Mouse (Mus musculus) kidney, adult 11 months (tissue): Measurements from ENCODE around the gene Pced1b.

Experiments
- DNase-seq: peaks from one replicate; pipeline ENCODE4 v3.0.0; 2022

The Pced1b gene

GRCm38 (mm10) chr15:97288690-97289089 is 41.8 kb downstream of the Pced1b start:
- DNase-seq = no peak

GRCm38 (mm10) chr15:97289176-97289575 is 42.3 kb downstream of the Pced1b start:
- no peak for DNase-seq

DNA sequence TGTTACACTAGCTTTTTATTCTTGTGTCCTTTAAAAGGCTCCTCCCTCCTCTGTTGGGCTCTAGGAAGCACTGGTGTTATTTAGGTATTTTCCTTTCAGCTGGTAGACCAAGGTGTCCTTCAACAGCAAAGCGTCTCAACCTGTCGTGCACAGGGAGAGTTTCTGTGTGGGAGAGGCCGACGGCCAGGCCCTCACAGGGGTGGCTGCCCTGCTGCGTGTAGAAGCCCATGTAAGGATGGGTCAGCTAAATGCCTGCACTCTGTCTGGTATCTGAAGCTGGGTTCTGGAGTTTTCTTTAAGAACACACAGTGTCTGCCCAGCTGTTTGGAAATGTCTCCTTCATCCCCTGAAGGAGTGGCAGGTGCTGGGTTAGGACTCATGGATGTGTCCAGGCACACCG is 43.4 kb downstream of the Pced1b start:
- no peak for DNase-seq

GRCm38 (mm10) chr15:97291291-97292050 is 44.6 kb downstream of the Pced1b start:
- peak; percentile 27 for DNase-seq

DNA sequence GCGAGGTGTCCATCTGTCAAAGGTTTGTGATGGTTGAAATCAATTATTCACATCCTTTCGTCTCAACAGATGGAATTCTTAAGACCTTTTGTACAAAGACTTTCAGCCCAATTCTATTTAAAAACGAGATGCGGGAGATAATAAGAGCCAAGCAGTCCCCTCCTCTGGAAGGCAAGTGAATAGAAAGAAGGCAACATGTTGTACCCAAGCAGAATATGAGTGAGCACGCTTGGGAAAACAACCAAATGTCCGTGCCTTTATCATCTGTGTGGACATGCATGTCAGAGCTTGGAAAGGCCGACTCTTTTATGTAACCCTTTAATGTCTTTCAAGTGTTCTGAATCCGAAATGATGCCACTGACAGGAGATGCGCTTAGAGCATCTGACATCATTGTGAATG is 61.0 kb downstream of the Pced1b start:
- DNase-seq = no peak

GRCm38 (mm10) chr15:97309533-97309932 is 62.6 kb downstream of the Pced1b start:
- no peak for DNase-seq

DNA sequence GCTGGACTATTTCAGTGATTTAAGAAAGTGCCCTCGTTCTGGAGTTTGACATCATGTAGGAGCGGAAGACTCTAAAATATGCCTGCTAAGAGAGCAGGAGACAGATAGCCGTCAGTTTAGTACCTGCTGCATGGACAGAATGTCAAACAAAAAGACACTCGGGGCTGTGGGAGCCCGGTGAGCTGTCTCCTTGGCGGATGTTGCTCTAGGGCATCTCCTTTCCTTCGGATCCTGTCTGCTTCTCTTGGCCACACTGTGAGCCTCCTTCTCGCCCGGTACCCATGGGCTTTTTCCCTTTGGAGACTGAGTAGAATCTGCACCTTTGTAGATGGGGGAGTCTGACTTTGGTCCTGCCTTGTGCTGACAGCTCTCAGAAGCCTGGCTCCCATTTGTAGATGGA is 63.3 kb downstream of the Pced1b start:
- DNase-seq = no peak

- no peak for DNase-seq
Measured at GRCm38 (mm10) chr15:97311211-97311610, 64.3 kb downstream of the Pced1b start.

DNA sequence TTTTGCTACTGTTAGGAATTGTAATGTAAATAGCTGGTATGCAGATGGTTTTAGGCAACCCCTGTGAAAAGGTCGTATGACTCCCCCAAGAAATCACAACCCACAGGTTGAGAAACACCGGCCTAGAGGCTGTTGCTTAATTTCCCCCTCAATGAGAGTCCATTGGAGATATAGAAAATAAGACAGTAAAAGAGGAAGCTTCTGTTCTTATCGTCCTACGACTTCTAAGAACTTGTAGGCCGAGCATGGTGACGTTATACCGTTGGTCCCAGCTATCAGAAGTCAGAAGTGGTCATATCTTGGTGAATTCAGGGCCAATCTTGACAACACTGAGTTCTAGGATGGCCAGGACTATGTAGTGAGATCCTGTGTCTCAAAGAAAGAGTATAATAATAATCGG is 65.0 kb downstream of the Pced1b start:
- DNase-seq = no peak

DNA sequence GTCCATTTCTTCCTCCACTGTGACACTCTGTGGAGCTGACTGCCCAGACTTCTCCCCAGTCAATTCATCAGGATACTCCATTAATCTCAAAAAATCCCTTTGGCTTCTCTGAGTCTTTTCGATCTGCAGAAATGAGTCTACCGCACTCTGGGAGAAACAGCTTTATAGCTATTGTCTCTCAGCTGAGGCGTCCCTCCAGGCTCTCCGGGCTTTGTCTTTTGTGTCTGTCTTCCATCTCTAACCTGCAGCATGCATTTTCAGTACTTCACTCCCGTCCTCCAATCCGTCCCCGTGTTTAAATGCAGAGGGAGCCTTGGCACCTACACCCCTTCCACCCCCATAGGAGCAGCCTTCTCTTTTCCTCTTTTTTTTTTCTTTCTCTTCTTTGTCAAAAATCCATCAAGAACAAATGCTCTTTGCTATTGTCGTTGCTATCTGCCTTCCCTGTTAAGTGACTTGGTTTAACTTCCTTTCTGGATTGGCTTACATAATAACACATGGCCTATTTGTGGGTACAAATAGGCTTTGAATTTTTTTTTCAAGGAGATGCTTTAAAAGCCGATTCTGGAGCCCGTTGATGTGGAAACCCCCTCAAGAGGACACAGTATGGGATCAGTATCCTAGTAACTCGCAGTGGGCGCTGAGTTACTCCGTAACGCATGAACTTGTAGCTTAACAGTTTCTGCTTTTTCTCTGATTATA is 68.0 kb downstream of the Pced1b start:
- no peak for DNase-seq

GRCm38 (mm10) chr15:97315422-97315757 is 68.5 kb downstream of the Pced1b start:
- no peak for DNase-seq

DNA sequence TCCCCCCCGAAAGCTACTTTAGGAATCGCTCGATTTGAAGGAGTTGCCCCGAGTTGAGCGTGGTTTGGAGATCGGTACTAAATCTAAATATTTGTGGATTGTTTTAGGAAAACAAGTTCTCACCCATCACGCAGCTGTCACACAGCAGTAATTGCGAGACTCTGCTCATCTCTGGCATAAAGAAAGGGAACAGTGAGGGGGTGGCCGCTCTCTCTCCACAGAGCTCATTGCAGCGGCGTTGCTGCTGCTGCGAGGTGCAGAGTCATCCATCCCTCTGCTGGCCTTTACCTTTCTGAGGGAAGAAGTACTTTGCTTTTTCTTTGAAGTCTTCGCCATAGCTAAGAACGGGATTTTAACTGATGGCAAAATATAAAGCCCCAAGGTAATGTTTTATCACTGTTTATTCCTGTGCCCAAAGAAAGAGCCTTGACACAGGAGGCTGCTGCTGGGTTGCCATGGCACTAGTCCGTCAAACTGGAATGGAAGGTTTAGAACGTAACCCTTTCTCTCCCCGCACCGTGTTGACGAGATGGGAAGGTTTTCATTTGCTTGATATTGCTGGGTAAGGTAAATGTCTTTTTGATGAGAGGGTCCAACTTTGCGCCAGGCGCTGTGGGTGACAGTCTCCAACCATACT is 71.6 kb downstream of the Pced1b start:
- DNase-seq = no peak

- no peak for DNase-seq
Measured at GRCm38 (mm10) chr15:97322821-97323220, 75.9 kb downstream of the Pced1b start.

- DNase-seq = no peak
Measured at GRCm38 (mm10) chr15:97323466-97323865, 76.6 kb downstream of the Pced1b start.

GRCm38 (mm10) chr15:97324311-97324710 is 77.4 kb downstream of the Pced1b start:
- no peak for DNase-seq

GRCm38 (mm10) chr15:97327500-97328081 is 80.7 kb downstream of the Pced1b start:
- no peak for DNase-seq

GRCm38 (mm10) chr15:97332582-97332981 is 85.7 kb downstream of the Pced1b start:
- DNase-seq = no peak

DNA sequence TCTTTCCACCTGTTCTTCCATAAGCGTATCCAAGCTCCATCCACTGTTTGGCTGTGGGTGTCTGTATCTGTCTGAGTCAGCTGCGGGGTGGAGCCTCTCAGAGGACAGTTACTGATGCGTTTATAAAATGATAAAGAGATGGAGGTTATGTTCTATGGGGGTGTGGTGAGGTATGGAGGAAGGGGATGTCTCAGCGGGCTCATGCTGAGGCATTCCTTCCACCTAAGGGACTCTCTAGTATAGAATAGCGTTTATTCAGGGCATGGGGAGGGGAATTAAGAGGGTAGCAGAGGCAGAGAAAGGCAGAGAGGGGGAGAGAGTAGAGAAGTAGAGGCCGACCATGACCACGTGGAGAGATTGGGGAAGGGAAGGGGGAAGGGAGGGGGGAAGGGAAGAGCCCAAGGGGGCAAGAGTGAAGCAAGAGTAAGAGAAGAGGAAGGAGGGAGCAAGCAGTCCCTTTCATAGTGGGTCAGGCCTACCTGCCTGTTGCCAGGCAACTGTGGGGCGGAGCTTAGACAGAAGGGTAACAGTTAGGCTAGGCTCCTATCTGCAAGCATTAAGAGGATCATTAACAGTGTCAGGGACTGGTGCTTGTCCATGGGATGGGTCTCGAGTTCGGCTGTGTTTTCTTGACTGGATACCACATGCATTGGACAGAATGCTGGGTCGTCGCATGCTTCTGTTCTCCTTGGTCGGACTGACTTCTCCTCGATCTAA is 90.9 kb downstream of the Pced1b start:
- no peak for DNase-seq

- no peak for DNase-seq
Measured at GRCm38 (mm10) chr15:97338377-97339060, 91.6 kb downstream of the Pced1b start.

- DNase-seq = no peak
Measured at GRCm38 (mm10) chr15:97342336-97342735, 95.4 kb downstream of the Pced1b start.

GRCm38 (mm10) chr15:97342945-97343344 is 96.0 kb downstream of the Pced1b start:
- DNase-seq = no peak

DNA sequence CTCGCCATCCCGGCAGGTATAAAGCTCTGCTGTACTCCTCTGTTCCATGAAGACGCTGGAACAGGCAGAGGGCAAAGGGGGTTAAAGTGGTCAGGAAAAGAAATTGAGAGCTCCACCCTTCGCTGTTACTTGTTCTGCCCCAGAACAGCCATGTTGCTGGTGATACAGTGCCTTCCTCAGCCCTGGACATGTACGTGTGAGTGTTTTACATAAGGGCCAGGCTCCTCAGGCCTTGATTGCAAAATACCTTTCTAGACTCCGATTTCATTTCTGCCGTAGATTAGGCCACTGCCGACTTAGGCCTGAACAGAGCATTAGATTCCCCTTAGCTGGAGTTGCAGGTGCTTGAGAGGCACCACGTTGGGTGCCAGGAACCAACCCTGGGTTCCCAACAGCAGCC is 97.0 kb downstream of the Pced1b start:
- DNase-seq = no peak

DNA sequence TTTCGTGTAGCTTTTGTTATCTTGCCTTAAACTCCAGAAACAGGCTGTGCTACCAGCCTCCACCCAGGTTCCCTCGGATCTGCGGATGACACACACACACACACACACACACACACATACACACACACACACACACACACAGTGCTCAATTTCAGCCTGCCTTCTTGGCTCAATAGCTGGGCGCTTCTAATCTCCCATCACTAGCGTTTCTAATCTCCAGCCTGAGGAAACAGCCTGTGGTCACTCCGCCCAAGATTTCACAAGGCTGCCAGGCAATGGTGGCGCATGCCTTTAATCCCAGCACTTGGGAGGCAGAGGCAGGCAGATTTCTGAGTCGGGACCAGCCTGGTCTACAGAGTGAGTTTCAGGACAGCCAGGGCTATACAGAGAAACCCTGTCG is 98.2 kb downstream of the Pced1b start:
- no peak for DNase-seq
